Mouse (Mus musculus): Measurements from ENCODE around the gene Zp3. TPM values are rescaled to one million over a fixed set of nuclear protein-coding genes. Genes with fewer than 3 reads are reported as not detected.

Zp3 gene
- polyA plus RNA-seq, 1 experiment, result not detected

- no peak overlapping the region for H3K4me3 ChIP-seq (replicated peaks; ENCODE audit: control insufficient read depth, low read depth, low read length)
Measured at GRCm38 (mm10) chr5:135940587-135940986, 39.3 kb upstream of the Zp3 start.

GRCm38 (mm10) chr5:135942710-135943109 is 37.2 kb upstream of the Zp3 start:
- TF ChIP-seq POLR2A (IDR thresholded peaks at IDR 0.05; ENCODE audit: borderline replicate concordance, control insufficient read depth, low read depth, low read length) (no peak), CTCF (IDR thresholded peaks at IDR 0.05; ENCODE audit: control insufficient read depth, insufficient read depth, low read length) (no peak)
- no peak overlapping the region for H3K27ac ChIP-seq (ENCODE audit: control insufficient read depth, insufficient read depth, low read depth, low read length, poor library complexity)
- H3K4me3 ChIP-seq (replicated peaks; ENCODE audit: control insufficient read depth, low read depth, low read length), result no peak overlapping the region
- WGBS, result 54% methylated on average over 6 of the region's 6 CpGs
- no peaks in the 10 kb centered on the region; the same call in none of the 2 replicates for H3K4me1 ChIP-seq (ENCODE audit: control insufficient read depth, insufficient read depth, low read length)

More at GRCm38 (mm10) chr5:135940587-135940986, 39.3 kb upstream of the Zp3 start:
- no peaks in the 10 kb centered on the region; the same call in 1 of the 2 replicates for H3K4me1 ChIP-seq (ENCODE audit: control insufficient read depth, insufficient read depth, low read length)
- 73% methylated on average over 5 of the region's 5 CpGs for WGBS
- H3K27ac ChIP-seq (ENCODE audit: control insufficient read depth, insufficient read depth, low read depth, low read length, poor library complexity), result no peak overlapping the region
- TF ChIP-seq CTCF (IDR thresholded peaks at IDR 0.05; ENCODE audit: control insufficient read depth, insufficient read depth, low read length), result no peak
- no peak for TF ChIP-seq POLR2A (IDR thresholded peaks at IDR 0.05; ENCODE audit: borderline replicate concordance, control insufficient read depth, low read depth, low read length)

- H3K27ac ChIP-seq (ENCODE audit: control insufficient read depth, insufficient read depth, low read depth, low read length, poor library complexity), result no peak overlapping the region; the same call in 1 of the 2 replicates
- no peak overlapping the region for H3K4me3 ChIP-seq (replicated peaks; ENCODE audit: control insufficient read depth, low read depth, low read length)
- TF ChIP-seq CTCF (IDR thresholded peaks at IDR 0.05; ENCODE audit: control insufficient read depth, insufficient read depth, low read length), result no peak
- no peak for TF ChIP-seq POLR2A (IDR thresholded peaks at IDR 0.05; ENCODE audit: borderline replicate concordance, control insufficient read depth, low read depth, low read length)
- no peaks in the 10 kb centered on the region; the same call in none of the 2 replicates for H3K4me1 ChIP-seq (ENCODE audit: control insufficient read depth, insufficient read depth, low read length)
- WGBS, result 84% methylated on average over 10 of the region's 10 CpGs
Measured at GRCm38 (mm10) chr5:135945916-135946408, 33.9 kb upstream of the Zp3 start.

DNA sequence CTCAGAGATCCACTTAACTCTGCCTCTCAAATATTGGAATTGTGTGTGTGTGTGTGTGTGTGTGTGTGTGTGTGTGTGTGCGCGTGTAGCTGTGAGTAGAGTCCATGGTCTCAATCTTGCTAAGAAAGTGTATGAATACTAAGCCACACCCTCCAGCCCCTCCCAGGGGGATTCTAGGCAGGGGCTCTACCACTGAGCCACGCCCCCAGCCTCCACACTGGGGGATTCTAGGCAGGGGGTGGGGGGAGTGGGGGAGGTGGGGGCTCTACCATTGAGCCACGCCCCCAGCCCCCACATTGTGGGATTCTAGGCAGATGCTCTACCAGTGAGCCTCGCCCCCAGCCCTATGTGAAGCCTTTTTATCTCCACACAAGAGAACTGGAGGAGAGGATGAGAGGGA is 33.3 kb upstream of the Zp3 start:
- Histone ChIP-seq H3K4me3 (replicated peaks; ENCODE audit: control insufficient read depth, low read depth, low read length) (no peak overlapping the region), H3K4me1 (ENCODE audit: control insufficient read depth, insufficient read depth, low read length) (peaks cover 2% of the 10 kb centered on the region), H3K27ac (ENCODE audit: control insufficient read depth, insufficient read depth, low read depth, low read length, poor library complexity) (no peak overlapping the region)
- no peak for TF ChIP-seq POLR2A (IDR thresholded peaks at IDR 0.05; ENCODE audit: borderline replicate concordance, control insufficient read depth, low read depth, low read length)
- no peak for TF ChIP-seq CTCF (IDR thresholded peaks at IDR 0.05; ENCODE audit: control insufficient read depth, insufficient read depth, low read length)
- 82% methylated on average over 5 of the region's 5 CpGs for WGBS

DNA sequence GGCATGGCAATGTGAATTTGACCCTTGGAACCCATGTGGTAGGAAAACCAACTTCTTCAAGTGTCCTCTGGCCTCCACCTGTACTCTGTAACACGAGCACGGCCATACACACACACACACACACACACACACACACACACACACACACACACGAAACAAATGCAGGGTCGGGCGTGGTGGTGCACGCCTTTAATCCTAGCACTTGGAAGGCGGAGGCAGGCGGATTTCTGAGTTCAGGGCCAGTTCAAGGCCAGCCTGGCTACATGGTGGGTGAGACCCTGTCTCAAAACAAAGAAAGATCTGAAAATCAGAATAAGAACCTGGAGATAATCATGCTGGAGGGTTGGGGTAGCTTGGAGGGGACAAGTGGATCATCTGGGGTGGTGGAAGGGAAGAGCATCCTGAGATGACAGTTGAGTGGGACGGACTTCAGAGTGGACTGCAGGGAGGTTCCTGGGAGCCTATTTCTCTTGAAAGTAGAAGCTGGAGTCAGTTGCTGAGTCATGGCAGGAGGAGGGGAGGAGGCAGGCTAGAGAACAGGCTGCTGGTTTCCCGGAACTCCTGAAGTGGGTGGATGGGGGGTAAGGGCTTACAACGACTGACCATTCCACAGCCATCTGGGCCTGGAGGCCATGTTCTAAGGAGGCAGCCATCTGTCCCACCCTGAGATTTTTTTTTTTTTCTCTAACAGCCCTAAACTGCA is 29.0 kb upstream of the Zp3 start:
- Histone ChIP-seq H3K4me3 (replicated peaks; ENCODE audit: control insufficient read depth, low read depth, low read length) (no peak overlapping the region), H3K27ac (ENCODE audit: control insufficient read depth, insufficient read depth, low read depth, low read length, poor library complexity) (no peak overlapping the region), H3K4me1 (ENCODE audit: control insufficient read depth, insufficient read depth, low read length) (peaks cover 3% of the 10 kb centered on the region)
- 60% methylated on average over 11 of the region's 11 CpGs for WGBS
- no peak for TF ChIP-seq POLR2A (IDR thresholded peaks at IDR 0.05; ENCODE audit: borderline replicate concordance, control insufficient read depth, low read depth, low read length)
- TF ChIP-seq CTCF (IDR thresholded peaks at IDR 0.05; ENCODE audit: control insufficient read depth, insufficient read depth, low read length), result no peak

DNA sequence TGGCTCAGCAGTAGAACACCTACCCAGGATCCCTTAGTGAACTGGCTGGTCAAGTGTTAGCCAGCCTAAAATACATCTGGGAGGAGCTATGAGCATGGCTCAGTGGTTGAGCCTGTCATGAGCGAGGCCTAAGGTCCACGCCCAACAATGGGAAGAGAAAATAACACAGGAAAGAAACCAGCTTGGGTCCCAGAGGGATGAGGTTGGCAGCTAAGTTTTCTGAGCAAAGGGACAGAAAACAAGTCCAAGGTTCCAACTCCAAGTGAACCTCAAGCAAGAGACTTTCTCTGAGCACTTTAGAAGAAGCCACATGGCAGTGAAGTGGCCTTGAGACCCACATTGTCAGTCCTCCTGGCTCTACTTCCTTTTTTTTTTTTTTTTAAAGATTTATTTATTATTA is 28.2 kb upstream of the Zp3 start:
- 78% methylated on average over 2 of the region's 2 CpGs for WGBS
- H3K27ac ChIP-seq (ENCODE audit: control insufficient read depth, insufficient read depth, low read depth, low read length, poor library complexity), result peak overlapping the region; percentile 55; the same call in 1 of the 2 replicates
- H3K4me1 ChIP-seq (ENCODE audit: control insufficient read depth, insufficient read depth, low read length), result peaks cover 6% of the 10 kb centered on the region
- TF ChIP-seq CTCF (IDR thresholded peaks at IDR 0.05; ENCODE audit: control insufficient read depth, insufficient read depth, low read length) (no peak), POLR2A (IDR thresholded peaks at IDR 0.05; ENCODE audit: borderline replicate concordance, control insufficient read depth, low read depth, low read length) (no peak)
- H3K4me3 ChIP-seq (replicated peaks; ENCODE audit: control insufficient read depth, low read depth, low read length), result no peak overlapping the region

DNA sequence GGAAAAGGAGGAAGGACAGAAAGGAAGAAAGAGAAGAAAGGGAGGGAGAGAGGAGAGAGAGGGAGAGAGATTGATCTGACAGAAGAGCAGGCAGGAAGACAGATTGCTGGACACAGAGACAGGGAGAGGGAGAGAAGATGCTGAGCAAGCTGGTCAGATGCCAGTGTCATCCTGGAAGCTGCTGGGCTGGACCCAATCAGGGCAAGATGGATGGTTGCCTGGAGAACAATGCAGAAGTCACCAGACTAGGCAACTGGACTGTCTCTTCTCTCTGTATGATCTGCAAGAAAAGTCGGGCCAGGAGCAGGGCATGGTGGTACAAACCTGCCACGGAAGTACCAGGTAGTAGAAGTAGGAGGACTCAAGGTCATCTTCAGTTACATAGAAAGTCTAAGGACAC is 27.1 kb upstream of the Zp3 start:
- 80% methylated on average over 2 of the region's 2 CpGs for WGBS
- H3K27ac ChIP-seq (ENCODE audit: control insufficient read depth, insufficient read depth, low read depth, low read length, poor library complexity), result no peak overlapping the region
- TF ChIP-seq POLR2A (IDR thresholded peaks at IDR 0.05; ENCODE audit: borderline replicate concordance, control insufficient read depth, low read depth, low read length) (no peak), CTCF (IDR thresholded peaks at IDR 0.05; ENCODE audit: control insufficient read depth, insufficient read depth, low read length) (no peak)
- peaks cover 9% of the 10 kb centered on the region for H3K4me1 ChIP-seq (ENCODE audit: control insufficient read depth, insufficient read depth, low read length)
- H3K4me3 ChIP-seq (replicated peaks; ENCODE audit: control insufficient read depth, low read depth, low read length), result no peak overlapping the region

GRCm38 (mm10) chr5:135956300-135957206 is 23.3 kb upstream of the Zp3 start:
- TF ChIP-seq POLR2A (IDR thresholded peaks at IDR 0.05; ENCODE audit: borderline replicate concordance, control insufficient read depth, low read depth, low read length), result no peak
- TF ChIP-seq CTCF (IDR thresholded peaks at IDR 0.05; ENCODE audit: control insufficient read depth, insufficient read depth, low read length), result no peak
- Histone ChIP-seq H3K4me3 (replicated peaks; ENCODE audit: control insufficient read depth, low read depth, low read length) (no peak overlapping the region), H3K27ac (ENCODE audit: control insufficient read depth, insufficient read depth, low read depth, low read length, poor library complexity) (peak overlapping the region; percentile 90; the same call in 1 of the 2 replicates), H3K4me1 (ENCODE audit: control insufficient read depth, insufficient read depth, low read length) (peaks cover 11% of the 10 kb centered on the region)
- 60% methylated on average over 9 of the region's 9 CpGs for WGBS
